Mouse (Mus musculus): ENCODE measurements around the gene Prr5l.
A peak's percentile ranks its signal among the peaks of the same experiment; 100 is the strongest.

The Prr5l gene

GRCm38 (mm10) chr2:101884286-101884685 lies 1.5 kb upstream of the Prr5l start:
- ATAC-seq (ENCODE audit: insufficient number of reproducible peaks, low FRiP score, low TSS enrichment) = no peak

GRCm38 (mm10) chr2:101881471-101882162 lies 1.2 kb downstream of the Prr5l start:
- ATAC-seq (ENCODE audit: insufficient number of reproducible peaks, low FRiP score, low TSS enrichment) = no peak

- ATAC-seq (ENCODE audit: insufficient number of reproducible peaks, low FRiP score, low TSS enrichment) = peak; percentile 61; the same call in 1 of the 2 replicates
Measured at GRCm38 (mm10) chr2:101871179-101871578, 11.6 kb downstream of the Prr5l start.

- ATAC-seq (ENCODE audit: insufficient number of reproducible peaks, low FRiP score, low TSS enrichment) = no peak
Measured at GRCm38 (mm10) chr2:101868683-101869082, 14.1 kb downstream of the Prr5l start.

GRCm38 (mm10) chr2:101862219-101863123 lies 20.4 kb downstream of the Prr5l start:
- no peak for ATAC-seq (ENCODE audit: insufficient number of reproducible peaks, low FRiP score, low TSS enrichment)

- no peak for ATAC-seq (ENCODE audit: insufficient number of reproducible peaks, low FRiP score, low TSS enrichment)
Measured at GRCm38 (mm10) chr2:101860920-101861485, 21.8 kb downstream of the Prr5l start.

GRCm38 (mm10) chr2:101856174-101856573 lies 26.7 kb downstream of the Prr5l start:
- ATAC-seq (ENCODE audit: insufficient number of reproducible peaks, low FRiP score, low TSS enrichment) = no peak

GRCm38 (mm10) chr2:101854792-101855191 lies 28.0 kb downstream of the Prr5l start:
- ATAC-seq (ENCODE audit: insufficient number of reproducible peaks, low FRiP score, low TSS enrichment) = no peak

GRCm38 (mm10) chr2:101842756-101843155 lies 40.1 kb downstream of the Prr5l start:
- ATAC-seq (ENCODE audit: insufficient number of reproducible peaks, low FRiP score, low TSS enrichment) = no peak

- no peak for ATAC-seq (ENCODE audit: insufficient number of reproducible peaks, low FRiP score, low TSS enrichment)
Measured at GRCm38 (mm10) chr2:101834816-101835523, 47.9 kb downstream of the Prr5l start.

- ATAC-seq (ENCODE audit: insufficient number of reproducible peaks, low FRiP score, low TSS enrichment) = no peak
Measured at GRCm38 (mm10) chr2:101832361-101832760, 50.5 kb downstream of the Prr5l start.

- ATAC-seq (ENCODE audit: insufficient number of reproducible peaks, low FRiP score, low TSS enrichment) = no peak
Measured at GRCm38 (mm10) chr2:101831851-101832250, 51.0 kb downstream of the Prr5l start.

GRCm38 (mm10) chr2:101830186-101830915 lies 52.5 kb downstream of the Prr5l start:
- ATAC-seq (ENCODE audit: insufficient number of reproducible peaks, low FRiP score, low TSS enrichment) = no peak

- ATAC-seq (ENCODE audit: insufficient number of reproducible peaks, low FRiP score, low TSS enrichment) = no peak
Measured at GRCm38 (mm10) chr2:101829013-101829412, 53.8 kb downstream of the Prr5l start.

GRCm38 (mm10) chr2:101828057-101828643 lies 54.7 kb downstream of the Prr5l start:
- no peak for ATAC-seq (ENCODE audit: insufficient number of reproducible peaks, low FRiP score, low TSS enrichment)

GRCm38 (mm10) chr2:101827626-101828025 lies 55.2 kb downstream of the Prr5l start:
- no peak for ATAC-seq (ENCODE audit: insufficient number of reproducible peaks, low FRiP score, low TSS enrichment)

- ATAC-seq (ENCODE audit: insufficient number of reproducible peaks, low FRiP score, low TSS enrichment) = no peak
Measured at GRCm38 (mm10) chr2:101826950-101827600, 55.8 kb downstream of the Prr5l start.

GRCm38 (mm10) chr2:101826186-101826707 lies 56.6 kb downstream of the Prr5l start:
- ATAC-seq (ENCODE audit: insufficient number of reproducible peaks, low FRiP score, low TSS enrichment) = no peak
